Mouse (Mus musculus) kidney, adult 18-20 months (tissue): ENCODE results near the gene Polr2e.
A peak's percentile ranks its signal among the peaks of the same experiment; 100 is the strongest.
"Not testable (repeated sequence)": the region's sequence is repeated elsewhere in the genome, so short reads cannot be mapped to it uniquely, and the experiment has no call there.

Source experiments
- DNase-seq: peaks from one replicate; pipeline ENCODE4 v3.0.0; 2021

Gene Polr2e

GRCm38 (mm10) chr10:80056976-80057682, 17.5 kb upstream of the Polr2e start:
- no peak for DNase-seq

DNA sequence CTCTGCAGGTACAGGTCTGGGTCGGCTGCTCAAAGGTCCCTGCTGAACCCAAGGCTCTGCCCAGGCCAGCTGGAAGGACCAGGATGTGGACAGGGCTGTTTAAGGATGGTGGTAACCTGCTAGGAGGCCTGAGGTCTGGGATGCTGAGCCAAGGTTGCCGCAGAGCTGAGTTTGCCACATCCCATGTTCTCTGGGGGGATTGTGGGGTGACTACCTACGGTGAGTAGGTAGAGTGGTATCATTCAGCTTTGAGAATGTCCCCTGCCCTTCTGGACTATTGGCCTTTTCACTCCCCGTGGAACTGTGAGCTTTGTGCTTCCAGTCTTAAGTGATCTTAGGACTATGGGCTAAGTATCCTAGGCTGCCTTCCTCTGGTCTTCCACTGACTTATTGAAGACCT, 16.9 kb upstream of the Polr2e start:
- peak; percentile 40 for DNase-seq

DNA sequence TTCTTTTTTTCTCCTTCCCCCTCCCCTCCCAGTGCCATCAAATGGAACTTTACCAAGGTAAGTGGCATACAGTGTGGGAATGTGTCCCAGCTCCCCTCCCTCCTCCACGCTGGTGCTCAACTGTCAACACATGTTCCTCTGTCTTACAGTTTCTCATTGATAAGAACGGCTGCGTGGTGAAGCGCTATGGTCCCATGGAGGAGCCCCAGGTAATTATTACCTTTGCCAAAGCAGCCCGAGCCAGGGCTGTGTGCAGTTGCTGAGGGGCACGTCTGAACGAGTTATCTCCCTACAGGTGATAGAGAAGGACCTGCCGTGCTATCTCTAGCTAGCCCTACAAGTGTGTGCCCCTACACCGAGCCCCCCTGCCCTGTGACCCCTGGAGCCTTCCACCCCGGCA, 16.3 kb upstream of the Polr2e start:
- DNase-seq = peak; percentile 34

- no peak for DNase-seq
These were observed 15.8 kb upstream of the Polr2e start for GRCm38 (mm10) chr10:80055364-80055763.

DNA sequence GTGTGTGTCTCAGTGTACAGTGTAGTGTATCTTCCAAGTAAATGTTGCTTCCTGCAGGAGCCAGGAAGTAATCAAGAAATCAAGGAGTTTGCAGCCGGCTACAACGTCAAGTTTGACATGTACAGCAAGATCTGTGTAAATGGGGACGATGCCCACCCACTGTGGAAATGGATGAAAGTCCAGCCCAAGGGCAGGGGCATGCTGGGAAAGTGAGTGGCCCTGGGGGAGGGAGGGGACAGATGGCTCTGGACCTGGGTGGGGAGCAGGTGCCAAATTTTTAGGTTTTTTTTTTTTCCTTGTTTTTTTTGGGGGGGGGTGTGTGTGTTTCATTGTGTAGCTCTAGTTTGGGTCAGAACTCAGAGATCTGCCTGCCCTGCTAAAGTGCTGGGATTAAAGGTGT, 15.3 kb upstream of the Polr2e start:
- DNase-seq = not testable (repeated sequence)

DNA sequence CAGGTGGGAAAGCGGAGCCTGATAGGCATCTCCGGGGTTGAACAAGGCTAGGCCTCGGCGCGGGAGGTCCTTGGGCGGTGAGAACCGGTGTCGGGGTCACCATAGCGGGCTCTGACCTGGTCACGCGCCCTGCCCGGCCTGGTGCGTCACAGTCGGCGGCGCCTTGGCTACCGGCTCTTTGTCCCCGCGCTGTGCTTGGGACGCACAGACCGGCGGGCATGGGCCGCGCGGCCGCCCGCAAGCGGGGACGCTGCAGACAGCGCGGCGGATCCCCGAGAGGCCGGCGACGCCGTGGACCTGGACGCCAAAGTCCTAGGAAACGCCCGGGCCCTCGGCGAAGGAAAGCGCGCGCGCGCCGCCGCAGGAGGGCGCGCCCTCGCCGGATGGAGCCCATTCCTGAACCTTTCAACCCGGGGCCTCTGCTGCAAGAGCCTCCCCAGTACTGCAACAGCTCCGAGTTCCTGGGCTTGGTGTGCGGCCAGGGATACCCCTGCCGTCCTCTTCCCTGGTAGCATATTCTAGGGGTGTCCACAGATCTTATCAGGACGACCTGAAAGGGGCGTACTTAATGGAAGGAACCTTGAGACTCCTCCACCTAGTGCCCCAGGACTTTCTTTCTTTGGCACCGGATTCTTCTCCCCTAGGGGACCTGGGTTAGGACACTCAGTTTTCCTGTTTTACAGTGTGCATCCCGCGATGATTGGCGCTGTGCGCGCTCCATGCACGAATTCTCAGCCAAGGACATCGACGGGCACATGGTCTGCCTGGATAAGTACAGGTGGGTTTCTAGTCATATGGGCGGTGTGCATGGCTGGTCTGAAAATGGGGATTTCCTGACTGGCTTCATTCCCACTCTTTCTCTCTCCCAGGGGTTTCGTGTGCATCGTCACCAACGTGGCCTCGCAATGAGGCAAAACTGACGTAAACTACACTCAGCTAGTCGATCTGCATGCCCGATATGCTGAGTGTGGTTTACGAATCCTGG, 14.5 kb upstream of the Polr2e start:
- DNase-seq = peak; percentile 83

DNA sequence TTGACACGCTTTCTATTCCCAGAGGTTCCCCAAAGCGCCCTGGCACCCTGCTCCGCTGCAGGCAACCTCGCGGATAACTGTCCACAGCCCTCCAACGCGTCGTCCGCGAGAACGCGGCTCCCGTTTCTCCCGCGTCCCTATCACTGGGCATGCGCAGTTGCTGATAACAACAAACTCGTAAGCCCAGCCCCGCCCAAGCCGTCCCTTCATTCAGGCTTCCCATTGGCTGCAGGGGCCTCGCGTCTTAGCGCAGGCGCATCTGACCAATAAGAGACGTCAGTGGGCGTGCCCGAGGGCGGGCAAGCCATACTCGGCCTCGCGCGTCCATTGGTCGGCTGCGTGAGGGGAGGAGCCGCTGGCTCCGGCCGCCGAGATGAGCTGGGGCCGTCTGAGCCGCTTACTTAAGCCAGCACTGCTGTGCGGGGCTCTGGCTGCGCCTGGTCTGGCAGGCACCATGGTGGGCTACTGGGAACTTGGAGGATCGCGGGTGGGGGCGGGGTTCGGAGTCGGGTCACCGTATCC, 13.7 kb upstream of the Polr2e start:
- DNase-seq = peak; percentile 100

DNA sequence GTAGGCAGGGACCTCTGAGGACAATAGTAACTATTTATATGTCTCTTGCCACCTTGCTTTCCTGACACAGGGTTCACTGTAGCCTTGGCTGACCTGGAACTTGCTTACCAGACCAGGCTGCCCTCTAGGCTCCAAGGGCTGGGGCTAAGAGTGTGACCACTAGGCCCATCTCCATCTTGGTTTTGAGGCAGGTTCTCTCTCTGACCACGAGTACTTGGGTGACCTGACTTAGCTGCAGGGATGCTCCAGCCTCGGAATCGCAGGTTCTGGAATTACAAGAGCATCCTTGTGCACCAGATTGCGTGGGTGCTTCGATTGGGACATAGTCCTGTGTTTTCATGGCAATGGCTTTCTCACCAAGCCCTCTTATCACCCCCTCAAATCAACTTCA, 12.8 kb upstream of the Polr2e start:
- DNase-seq = no peak

- DNase-seq = peak; percentile 83
These were observed 12.2 kb upstream of the Polr2e start for GRCm38 (mm10) chr10:80051618-80052373.

DNA sequence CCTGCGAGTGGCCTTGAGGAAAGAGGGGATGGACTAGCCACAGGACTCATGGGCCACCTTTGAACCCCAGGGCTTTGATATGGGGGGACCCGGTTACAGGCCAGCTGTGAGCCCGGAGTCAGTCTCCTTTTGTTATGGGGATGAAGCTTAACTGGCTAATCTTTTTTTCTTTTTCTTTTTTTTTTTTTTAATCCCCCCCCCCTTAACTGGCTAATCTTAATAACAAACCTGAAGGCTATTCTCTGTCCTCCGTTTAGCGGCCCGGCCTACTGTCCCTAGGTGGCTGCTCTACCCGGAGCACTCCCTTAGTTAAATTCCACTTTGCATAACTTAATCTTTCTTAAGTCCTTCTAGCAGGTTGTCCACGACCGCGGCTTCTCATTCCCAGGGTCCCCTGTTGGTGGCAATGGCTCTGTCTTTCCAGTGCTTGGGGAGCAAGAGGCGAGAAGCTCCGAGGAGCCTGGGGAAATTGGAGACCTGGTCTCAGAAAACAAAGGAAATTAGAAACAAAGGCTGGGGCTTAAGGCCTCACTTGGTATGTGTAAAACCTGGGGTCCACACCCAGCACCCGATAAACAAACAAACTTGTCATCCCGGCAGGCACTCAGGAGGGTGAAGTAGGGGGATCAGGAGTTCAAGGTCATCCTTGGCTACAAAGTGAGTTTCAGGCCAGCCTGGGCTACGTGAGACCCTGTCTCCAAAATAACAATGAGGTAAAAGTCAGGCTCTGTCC, 11.5 kb upstream of the Polr2e start:
- DNase-seq = peak; percentile 54

DNA sequence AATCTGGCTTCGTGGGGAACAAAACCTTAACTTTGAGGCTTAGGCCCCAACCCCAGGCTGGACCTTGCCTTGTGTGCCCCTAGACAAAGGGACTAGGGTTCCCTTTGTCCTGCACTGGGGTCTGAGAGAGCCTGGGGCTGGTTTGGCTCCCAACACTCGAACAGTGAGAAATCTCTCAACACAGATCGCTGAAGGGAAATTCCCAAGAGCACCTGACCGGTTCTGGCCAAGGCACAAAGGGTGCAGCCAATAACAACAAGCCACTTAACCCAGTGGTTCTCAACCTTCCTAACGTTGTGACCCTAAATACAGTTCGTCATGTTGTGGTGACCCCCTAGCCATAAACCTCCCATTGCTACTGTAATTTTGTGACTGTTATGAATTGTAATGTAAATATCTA, 10.6 kb upstream of the Polr2e start:
- DNase-seq = peak; percentile 33

- no peak for DNase-seq
These were observed 9.2 kb upstream of the Polr2e start for GRCm38 (mm10) chr10:80048834-80049233.

DNA sequence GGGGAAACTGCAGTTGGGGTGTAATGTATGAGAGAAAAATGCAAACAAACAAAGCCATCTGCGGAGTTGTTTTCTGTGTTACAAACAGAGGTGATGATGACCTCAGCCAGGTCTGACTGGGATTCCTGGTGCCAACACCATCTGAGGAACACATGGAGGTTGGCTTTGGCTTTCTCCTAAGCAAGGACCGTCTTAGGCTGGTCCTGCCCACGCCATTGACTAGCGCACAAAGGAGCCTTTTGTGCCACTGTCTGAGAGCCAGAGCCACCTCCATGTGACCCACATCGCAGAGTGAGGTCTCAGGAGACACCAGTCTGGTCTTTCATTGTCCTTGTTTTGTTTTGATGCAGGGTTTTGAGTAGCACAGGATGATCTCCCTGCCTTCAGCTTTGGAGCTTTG, 8.8 kb upstream of the Polr2e start:
- DNase-seq = no peak

GRCm38 (mm10) chr10:80047041-80047565, 7.5 kb upstream of the Polr2e start, which contains the start of gene Gpx4:
TSS of gene Gpx4 (plus strand) at chr10:80047166.
- no peak for DNase-seq

- no peak for DNase-seq
These were observed 6.2 kb upstream of the Polr2e start for GRCm38 (mm10) chr10:80045766-80046165.

GRCm38 (mm10) chr10:80045364-80045763, 5.8 kb upstream of the Polr2e start:
- not testable (repeated sequence) for DNase-seq

- DNase-seq = no peak
These were observed 4.5 kb upstream of the Polr2e start for GRCm38 (mm10) chr10:80044087-80044486.

DNA sequence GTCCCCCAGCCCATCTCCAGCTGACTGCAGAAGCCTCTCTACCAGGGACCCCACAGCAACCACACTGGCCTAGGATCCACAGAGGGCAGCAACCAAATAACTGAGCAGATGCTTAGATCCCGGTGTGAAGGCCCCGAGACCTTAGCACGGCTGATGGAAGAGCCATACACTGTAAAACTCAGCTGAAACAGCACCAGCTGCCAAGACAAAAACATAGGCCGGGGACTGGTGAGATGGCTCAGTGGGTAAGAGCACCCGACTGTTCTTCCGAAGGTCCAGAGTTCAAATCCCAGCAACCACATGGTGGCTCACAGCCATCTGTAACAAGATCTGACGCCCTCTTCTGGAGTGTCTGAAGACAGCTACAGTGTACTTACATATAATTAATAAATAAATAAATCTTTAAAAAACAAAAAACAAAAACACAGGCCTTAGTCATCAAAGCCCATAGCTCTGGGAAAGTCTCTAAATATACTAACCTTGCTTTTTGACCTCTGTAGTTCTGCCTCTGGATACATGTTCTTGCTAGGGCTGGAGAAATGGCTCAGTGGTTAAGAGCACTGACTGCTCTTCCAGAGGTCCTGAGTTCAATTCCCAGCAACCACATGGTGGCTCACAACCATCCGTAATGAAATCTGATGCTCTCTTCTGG, 1.9 kb upstream of the Polr2e start:
- not testable (repeated sequence) for DNase-seq

DNA sequence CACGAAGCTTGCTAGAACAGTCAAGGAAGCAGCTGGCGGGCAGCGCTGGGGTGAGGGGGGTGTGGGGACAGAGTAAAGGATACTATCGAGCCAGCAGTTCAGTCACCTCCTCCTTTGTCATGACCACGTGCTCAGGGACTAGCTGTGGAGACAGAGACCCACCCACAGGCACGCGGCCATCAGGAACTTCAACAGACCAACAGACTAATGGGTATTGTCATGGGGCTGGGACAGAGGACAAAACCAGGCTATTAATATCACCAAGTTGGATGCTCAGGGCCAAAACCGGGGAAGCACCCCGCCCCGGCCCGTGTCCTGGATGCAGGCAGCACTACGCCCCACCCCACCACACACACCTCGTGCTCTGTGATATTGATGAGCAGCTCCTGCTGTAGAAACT, 2.8 kb downstream of the Polr2e start:
- no peak for DNase-seq

- no peak for DNase-seq
These were observed 3.9 kb downstream of the Polr2e start for GRCm38 (mm10) chr10:80035686-80036085.

DNA sequence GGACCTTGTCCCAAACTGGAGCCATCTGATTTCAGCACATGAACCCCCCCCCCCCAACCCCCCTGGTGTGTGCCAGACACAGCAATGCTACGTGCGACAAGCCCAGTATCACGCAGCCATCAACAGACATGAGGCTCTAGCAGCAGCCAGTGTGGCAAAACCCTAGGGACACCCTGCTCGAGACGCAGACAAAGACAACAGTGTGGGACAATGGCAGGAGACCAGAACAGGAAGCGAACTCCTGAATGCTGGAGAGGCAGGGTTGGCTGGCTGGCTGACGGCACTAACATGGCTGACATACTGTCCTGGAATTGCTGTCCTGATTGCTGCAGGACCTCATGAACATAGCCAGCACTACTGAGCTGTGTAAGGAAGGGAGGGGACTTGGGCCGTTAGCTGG, 4.4 kb downstream of the Polr2e start:
- no peak for DNase-seq
